Mouse (Mus musculus) MEL-GATA-1-ER (cell line): ENCODE data around the gene Klk1b3.
"Not testable (repeated sequence)": the region's sequence is repeated elsewhere in the genome, so short reads cannot be mapped to it uniquely, and the experiment has no call there.

Experiments used
- DNase-seq: peaks from one replicate; pipeline ENCODE4 v3.0.0-alpha.2; 2012; ENCODE audit warnings: low read depth; ENCODE audit errors: extremely low read depth

Gene Klk1b3

GRCm38 (mm10) chr7:44197891-44198290 lies at the start of gene Klk1b3:
TSS of gene Klk1b3 (plus strand) at chr7:44198191.
- no peak for DNase-seq

GRCm38 (mm10) chr7:44179299-44180045 lies 18.5 kb upstream of the Klk1b3 start:
- DNase-seq = no peak

GRCm38 (mm10) chr7:44186516-44186915 lies 11.5 kb upstream of the Klk1b3 start:
- not testable (repeated sequence) for DNase-seq

GRCm38 (mm10) chr7:44187936-44188335 lies 10.1 kb upstream of the Klk1b3 start, which contains the start of gene Klk1b24:
TSS of gene Klk1b24 (plus strand) at chr7:44188236.
- not testable (repeated sequence) for DNase-seq

GRCm38 (mm10) chr7:44193466-44193865 lies 4.5 kb upstream of the Klk1b3 start:
- DNase-seq = not testable (repeated sequence)

- not testable (repeated sequence) for DNase-seq
Observed at GRCm38 (mm10) chr7:44207135-44207534, 9.1 kb downstream of the Klk1b3 start, which contains the start of gene Klk1b4. TSS of gene Klk1b4 (plus strand) at chr7:44207435.

- DNase-seq = no peak
Observed at GRCm38 (mm10) chr7:44208307-44208706, 10.3 kb downstream of the Klk1b3 start.

GRCm38 (mm10) chr7:44215645-44216044 lies 17.7 kb downstream of the Klk1b3 start, which contains the start of gene Klk1b5:
TSS of gene Klk1b5 (plus strand) at chr7:44215945.
- no peak for DNase-seq

GRCm38 (mm10) chr7:44221601-44222000 lies 23.6 kb downstream of the Klk1b3 start:
- not testable (repeated sequence) for DNase-seq

GRCm38 (mm10) chr7:44222335-44222734 lies 24.3 kb downstream of the Klk1b3 start:
- DNase-seq = not testable (repeated sequence)

GRCm38 (mm10) chr7:44225076-44225475 lies 27.1 kb downstream of the Klk1b3 start, which contains the start of gene Klk1:
TSS of gene Klk1 (plus strand) at chr7:44225360.
- DNase-seq = no peak

GRCm38 (mm10) chr7:44235909-44236308 lies 37.9 kb downstream of the Klk1b3 start, which contains the start of gene Gm36864:
TSS of gene Gm36864 (plus strand) at chr7:44236177.
- DNase-seq = no peak

- no peak for DNase-seq
Observed at GRCm38 (mm10) chr7:44239913-44240312, 41.9 kb downstream of the Klk1b3 start.

- no peak for DNase-seq
Observed at GRCm38 (mm10) chr7:44240712-44241111, 42.7 kb downstream of the Klk1b3 start.

GRCm38 (mm10) chr7:44241163-44241562 lies 43.2 kb downstream of the Klk1b3 start:
- no peak for DNase-seq

GRCm38 (mm10) chr7:44244080-44244479 lies 46.1 kb downstream of the Klk1b3 start:
- DNase-seq = no peak

- DNase-seq = peak; percentile 51
Observed at GRCm38 (mm10) chr7:44246055-44246983, 48.3 kb downstream of the Klk1b3 start, which contains the start of the genes 1700028J19Rik and 2410002F23Rik. TSS of gene 1700028J19Rik (minus strand) at chr7:44246695. TSS of gene 2410002F23Rik (plus strand) at chr7:44246722.

- peak; percentile 50 for DNase-seq
Observed at GRCm38 (mm10) chr7:44246984-44247470, 49.0 kb downstream of the Klk1b3 start.

GRCm38 (mm10) chr7:44247971-44248370 lies 50.0 kb downstream of the Klk1b3 start:
- DNase-seq = no peak

- DNase-seq = no peak
Observed at GRCm38 (mm10) chr7:44249248-44249647, 51.3 kb downstream of the Klk1b3 start.

GRCm38 (mm10) chr7:44250732-44251275 lies 52.8 kb downstream of the Klk1b3 start:
- DNase-seq = not testable (repeated sequence)
